Mouse (Mus musculus) embryonic facial prominence, embryonic 14.5 days (tissue): ENCODE results near the gene Ints13. TPM values are rescaled to one million over a fixed set of nuclear protein-coding genes. Genes with fewer than 3 reads are reported as not detected.

Source experiments
- ATAC-seq: fragments of 200-750 bp; cut with Nextera tagmentation; 2 replicates; pipeline ENCODE4 v1.8.0; 2017; ENCODE audit warnings: low read depth, moderate number of reproducible peaks, moderate TSS enrichment
- DNase-seq: peaks from one replicate; pipeline ENCODE4 v3.0.0-alpha.2; 2015; ENCODE audit warnings: low spot score
- H3K27ac ChIP-seq: fragments of 300-500 bp; sonication (generic); replicated peaks from 2 replicates; pipeline ENCODE4 v1.5.1; 2014; ENCODE audit warnings: low read depth, mild to moderate bottlenecking, low read length, moderate library complexity
- H3K27me3 ChIP-seq: fragments of 300-500 bp; sonication (generic); replicated peaks from 2 replicates; pipeline ENCODE4 v1.6.1; 2014; ENCODE audit warnings: low read length; ENCODE audit not compliant: control insufficient read depth, insufficient read depth
- H3K36me3 ChIP-seq: fragments of 300-500 bp; sonication (generic); 2 replicates; pipeline ENCODE4 v1.6.1; 2014; ENCODE audit warnings: low read length, mixed read lengths; ENCODE audit not compliant: control insufficient read depth, insufficient read depth
- H3K4me1 ChIP-seq: fragments of 300-500 bp; sonication (generic); 2 replicates; pipeline ENCODE4 v1.6.1; 2014; ENCODE audit warnings: antibody characterized with exemption, low read length; ENCODE audit not compliant: control insufficient read depth, insufficient read depth
- H3K4me2 ChIP-seq: fragments of 300-500 bp; sonication (generic); 2 replicates; pipeline ENCODE4 v1.6.1; 2014; ENCODE audit warnings: low read depth, mild to moderate bottlenecking, low read length, moderate library complexity, mixed read lengths
- H3K4me3 ChIP-seq: fragments of 300-500 bp; sonication (generic); 2 replicates; pipeline ENCODE4 v1.5.1; 2014; ENCODE audit warnings: low read depth, mild to moderate bottlenecking, low read length
- H3K9ac ChIP-seq: fragments of 300-500 bp; sonication (generic); 2 replicates; pipeline ENCODE4 v1.6.1; 2014; ENCODE audit warnings: low read depth, mild to moderate bottlenecking, low read length, moderate library complexity, mixed read lengths
- H3K9me3 ChIP-seq: fragments of 300-500 bp; sonication (generic); 2 replicates; pipeline ENCODE4 v1.6.1; 2016; ENCODE audit warnings: low read length; ENCODE audit not compliant: control insufficient read depth
- WGBS: fragments of 180-500 bp; shearing (Covaris S2); extraction: QIAGEN DNeasy Blood & Tissue Kit; methylation state at CpG from one replicate; pipeline ENCODE4 v1.1.7; 2014; 5-methylcytosine and 5-hydroxymethylcytosine counted together
- polyA plus RNA-seq: library from polyadenylated mRNA; unstranded; fragments of >200 nt; fragmentation: Nextera tagmentation; extraction: Ambion mirVana; gene quantifications from 2 replicates; pipeline ENCODE4 v1.2.1, GENCODE M21; 2014

Gene Ints13
- polyA plus RNA-seq, 1 experiment from 2014 or later: 46.4 TPM

GRCm38 (mm10) chr6:146533146-146533545 is 44.5 kb downstream of the Ints13 start:
- Histone ChIP-seq H3K4me1 (no peaks in the 10 kb centered on the region), H3K4me3 (no peak overlapping the region), H3K36me3 (no peaks in the 10 kb centered on the region), H3K4me2 (no peak overlapping the region), H3K9me3 (no peaks in the 10 kb centered on the region), H3K9ac (no peak overlapping the region), H3K27me3 (no peaks in the 10 kb centered on the region), H3K27ac (no peak overlapping the region)
- DNase-seq: no peak
- no peak for ATAC-seq
- 82% methylated on average over 4 of the region's 4 CpGs for WGBS

- ATAC-seq (no peak), DNase-seq (peak; percentile 15)
- H3K27me3 ChIP-seq: no peaks in the 10 kb centered on the region
- H3K27ac ChIP-seq: no peak overlapping the region
- no peak overlapping the region for H3K4me2 ChIP-seq
- WGBS: 63% methylated on average over 5 of the region's 5 CpGs
- no peaks in the 10 kb centered on the region for H3K4me1 ChIP-seq
- H3K4me3 ChIP-seq: no peak overlapping the region
- H3K9me3 ChIP-seq: no peaks in the 10 kb centered on the region
- no peak overlapping the region for H3K9ac ChIP-seq
- no peaks in the 10 kb centered on the region for H3K36me3 ChIP-seq
These were observed 46.9 kb downstream of the Ints13 start for GRCm38 (mm10) chr6:146530769-146531168.

- WGBS: 53% methylated on average over 7 of the region's 7 CpGs
- DNase-seq: no peak
- no peaks in the 10 kb centered on the region for H3K9me3 ChIP-seq
- H3K36me3 ChIP-seq: no peaks in the 10 kb centered on the region
- no peak overlapping the region for H3K4me2 ChIP-seq
- H3K4me1 ChIP-seq: no peaks in the 10 kb centered on the region
- no peak overlapping the region for H3K27ac ChIP-seq
- H3K9ac ChIP-seq: no peak overlapping the region
- ATAC-seq: no peak
- H3K27me3 ChIP-seq: no peaks in the 10 kb centered on the region
- no peak overlapping the region for H3K4me3 ChIP-seq
These were observed 47.3 kb downstream of the Ints13 start for GRCm38 (mm10) chr6:146530363-146530762.

- no peak for ATAC-seq
- no peak for DNase-seq
- 85% methylated on average over 2 of the region's 2 CpGs for WGBS
- Histone ChIP-seq H3K27ac (no peak overlapping the region), H3K4me3 (no peak overlapping the region), H3K4me2 (no peak overlapping the region), H3K4me1 (no peaks in the 10 kb centered on the region), H3K9ac (no peak overlapping the region), H3K36me3 (no peaks in the 10 kb centered on the region), H3K27me3 (no peaks in the 10 kb centered on the region), H3K9me3 (no peaks in the 10 kb centered on the region)
These were observed 50.1 kb downstream of the Ints13 start for GRCm38 (mm10) chr6:146527537-146527936.

GRCm38 (mm10) chr6:146525500-146525899 is 52.1 kb downstream of the Ints13 start:
- Histone ChIP-seq H3K4me3 (no peak overlapping the region), H3K9me3 (no peaks in the 10 kb centered on the region), H3K27me3 (no peaks in the 10 kb centered on the region), H3K36me3 (no peaks in the 10 kb centered on the region), H3K9ac (no peak overlapping the region), H3K27ac (no peak overlapping the region), H3K4me1 (no peaks in the 10 kb centered on the region), H3K4me2 (no peak overlapping the region)
- DNase-seq (no peak), ATAC-seq (no peak)
- 69% methylated on average over 2 of the region's 2 CpGs for WGBS

GRCm38 (mm10) chr6:146521456-146522245 is 56.0 kb downstream of the Ints13 start:
- Histone ChIP-seq H3K4me1 (no peaks in the 10 kb centered on the region), H3K27me3 (no peaks in the 10 kb centered on the region), H3K4me2 (no peak overlapping the region), H3K4me3 (no peak overlapping the region), H3K27ac (no peak overlapping the region), H3K36me3 (no peaks in the 10 kb centered on the region), H3K9ac (no peak overlapping the region), H3K9me3 (no peaks in the 10 kb centered on the region)
- 77% methylated on average over 5 of the region's 5 CpGs for WGBS
- no peak for DNase-seq
- ATAC-seq: no peak

- Histone ChIP-seq H3K27ac (no peak overlapping the region), H3K4me3 (no peak overlapping the region), H3K36me3 (no peaks in the 10 kb centered on the region), H3K4me2 (no peak overlapping the region), H3K9ac (no peak overlapping the region), H3K27me3 (no peaks in the 10 kb centered on the region), H3K9me3 (no peaks in the 10 kb centered on the region), H3K4me1 (no peaks in the 10 kb centered on the region; the same call in 1 of the 2 replicates)
- ATAC-seq (no peak), DNase-seq (no peak)
- 75% methylated on average over 2 of the region's 2 CpGs for WGBS
These were observed 58.6 kb downstream of the Ints13 start for GRCm38 (mm10) chr6:146519019-146519418.

GRCm38 (mm10) chr6:146515936-146516335 is 61.7 kb downstream of the Ints13 start:
- DNase-seq (peak; percentile 12), ATAC-seq (no peak)
- H3K4me3 ChIP-seq: no peak overlapping the region
- no peak overlapping the region for H3K4me2 ChIP-seq
- H3K27me3 ChIP-seq: no peaks in the 10 kb centered on the region
- 78% methylated on average over 6 of the region's 6 CpGs for WGBS
- no peaks in the 10 kb centered on the region for H3K36me3 ChIP-seq
- no peak overlapping the region for H3K27ac ChIP-seq
- H3K9ac ChIP-seq: no peak overlapping the region
- H3K9me3 ChIP-seq: no peaks in the 10 kb centered on the region
- H3K4me1 ChIP-seq: no peaks in the 10 kb centered on the region; the same call in 1 of the 2 replicates

- Histone ChIP-seq H3K36me3 (no peaks in the 10 kb centered on the region), H3K27ac (no peak overlapping the region), H3K4me2 (no peak overlapping the region), H3K9me3 (no peaks in the 10 kb centered on the region), H3K27me3 (no peaks in the 10 kb centered on the region), H3K9ac (no peak overlapping the region), H3K4me3 (no peak overlapping the region), H3K4me1 (no peaks in the 10 kb centered on the region; the same call in 1 of the 2 replicates)
- DNase-seq (peak; percentile 56), ATAC-seq (peak; percentile 75; the same call in 1 of the 2 replicates)
- 49% methylated on average over 7 of the region's 7 CpGs for WGBS
These were observed 63.1 kb downstream of the Ints13 start for GRCm38 (mm10) chr6:146514531-146514948.
